Mouse (Mus musculus): ENCODE measurements around the gene a. TPM values are rescaled to one million over a fixed set of nuclear protein-coding genes. Genes with fewer than 3 reads are reported as not detected.
"Not testable (repeated sequence)": the region's sequence is repeated elsewhere in the genome, so short reads cannot be mapped to it uniquely, and the experiment has no call there.

a gene
- polyA plus RNA-seq, 1 experiment from 2014 or later, result 0.94 TPM

- H3K9ac ChIP-seq (replicated peaks; ENCODE audit: low read depth, low read length); ATAC-seq; H3K27me3 ChIP-seq (replicated peaks; ENCODE audit: control insufficient read depth, insufficient read depth, low read length); H3K36me3 ChIP-seq (ENCODE audit: control insufficient read depth, insufficient read depth); H3K4me2 ChIP-seq (ENCODE audit: low read length); H3K9me3 ChIP-seq (ENCODE audit: control insufficient read depth, low read length); H3K27ac ChIP-seq (ENCODE audit: low read length); H3K4me1 ChIP-seq (replicated peaks; ENCODE audit: control insufficient read depth, insufficient read depth, low read length); H3K4me3 ChIP-seq (replicated peaks; ENCODE audit: low read length): not testable (repeated sequence)
- WGBS, result 85% methylated on average over 14 of the region's 14 CpGs
Observed at GRCm38 (mm10) chr2:154969740-154970397, 178.7 kb downstream of the a start.

GRCm38 (mm10) chr2:154971919-154972692 is 180.9 kb downstream of the a start:
- 49% methylated on average over 18 of the region's 18 CpGs for WGBS
- no peak for ATAC-seq
- Histone ChIP-seq H3K27ac (ENCODE audit: low read length) (no peak overlapping the region), H3K4me3 (replicated peaks; ENCODE audit: low read length) (no peak overlapping the region), H3K27me3 (replicated peaks; ENCODE audit: control insufficient read depth, insufficient read depth, low read length) (no peaks in the 10 kb centered on the region), H3K36me3 (ENCODE audit: control insufficient read depth, insufficient read depth) (no peaks in the 10 kb centered on the region), H3K4me2 (ENCODE audit: low read length) (no peak overlapping the region), H3K4me1 (replicated peaks; ENCODE audit: control insufficient read depth, insufficient read depth, low read length) (peaks cover 7% of the 10 kb centered on the region), H3K9me3 (ENCODE audit: control insufficient read depth, low read length) (no peaks in the 10 kb centered on the region), H3K9ac (replicated peaks; ENCODE audit: low read depth, low read length) (no peak overlapping the region)

GRCm38 (mm10) chr2:154972981-154973380 is 181.8 kb downstream of the a start:
- Histone ChIP-seq H3K9ac (replicated peaks; ENCODE audit: low read depth, low read length) (no peak overlapping the region), H3K27ac (ENCODE audit: low read length) (no peak overlapping the region), H3K4me1 (replicated peaks; ENCODE audit: control insufficient read depth, insufficient read depth, low read length) (peaks cover 7% of the 10 kb centered on the region), H3K4me3 (replicated peaks; ENCODE audit: low read length) (no peak overlapping the region), H3K36me3 (ENCODE audit: control insufficient read depth, insufficient read depth) (no peaks in the 10 kb centered on the region), H3K27me3 (replicated peaks; ENCODE audit: control insufficient read depth, insufficient read depth, low read length) (no peaks in the 10 kb centered on the region), H3K4me2 (ENCODE audit: low read length) (no peak overlapping the region), H3K9me3 (ENCODE audit: control insufficient read depth, low read length) (no peaks in the 10 kb centered on the region)
- no peak for ATAC-seq
- 74% methylated on average over 5 of the region's 5 CpGs for WGBS

GRCm38 (mm10) chr2:154986609-154987008 is 195.4 kb downstream of the a start:
- no peaks in the 10 kb centered on the region for H3K36me3 ChIP-seq (ENCODE audit: control insufficient read depth, insufficient read depth)
- H3K4me1 ChIP-seq (replicated peaks; ENCODE audit: control insufficient read depth, insufficient read depth, low read length), result no peaks in the 10 kb centered on the region
- H3K9me3 ChIP-seq (ENCODE audit: control insufficient read depth, low read length), result no peaks in the 10 kb centered on the region
- ATAC-seq, result no peak
- WGBS, result 83% methylated on average over 1 of the region's 1 CpGs
- H3K4me3 ChIP-seq (replicated peaks; ENCODE audit: low read length), result no peak overlapping the region
- H3K27ac ChIP-seq (ENCODE audit: low read length), result no peak overlapping the region
- no peaks in the 10 kb centered on the region for H3K27me3 ChIP-seq (replicated peaks; ENCODE audit: control insufficient read depth, insufficient read depth, low read length)
- H3K4me2 ChIP-seq (ENCODE audit: low read length), result no peak overlapping the region
- no peak overlapping the region for H3K9ac ChIP-seq (replicated peaks; ENCODE audit: low read depth, low read length)

- Histone ChIP-seq H3K9ac (replicated peaks; ENCODE audit: low read depth, low read length) (no peak overlapping the region), H3K27me3 (replicated peaks; ENCODE audit: control insufficient read depth, insufficient read depth, low read length) (no peaks in the 10 kb centered on the region), H3K4me2 (ENCODE audit: low read length) (no peak overlapping the region), H3K4me1 (replicated peaks; ENCODE audit: control insufficient read depth, insufficient read depth, low read length) (no peaks in the 10 kb centered on the region), H3K36me3 (ENCODE audit: control insufficient read depth, insufficient read depth) (no peaks in the 10 kb centered on the region), H3K9me3 (ENCODE audit: control insufficient read depth, low read length) (no peaks in the 10 kb centered on the region), H3K4me3 (replicated peaks; ENCODE audit: low read length) (no peak overlapping the region), H3K27ac (ENCODE audit: low read length) (no peak overlapping the region)
- ATAC-seq, result no peak
- WGBS, result 88% methylated on average over 8 of the region's 8 CpGs
Observed at GRCm38 (mm10) chr2:154991411-154991810, 200.2 kb downstream of the a start.

GRCm38 (mm10) chr2:154992083-154992482 is 200.9 kb downstream of the a start:
- no peaks in the 10 kb centered on the region for H3K4me1 ChIP-seq (replicated peaks; ENCODE audit: control insufficient read depth, insufficient read depth, low read length)
- 84% methylated on average over 5 of the region's 5 CpGs for WGBS

GRCm38 (mm10) chr2:155005491-155005890 is 214.3 kb downstream of the a start:
- WGBS, result 90% methylated on average over 11 of the region's 11 CpGs
- ATAC-seq, result no peak
- Histone ChIP-seq H3K4me2 (ENCODE audit: low read length) (no peak overlapping the region), H3K27ac (ENCODE audit: low read length) (no peak overlapping the region), H3K27me3 (replicated peaks; ENCODE audit: control insufficient read depth, insufficient read depth, low read length) (no peaks in the 10 kb centered on the region), H3K4me3 (replicated peaks; ENCODE audit: low read length) (no peak overlapping the region), H3K36me3 (ENCODE audit: control insufficient read depth, insufficient read depth) (no peaks in the 10 kb centered on the region), H3K9ac (replicated peaks; ENCODE audit: low read depth, low read length) (no peak overlapping the region), H3K9me3 (ENCODE audit: control insufficient read depth, low read length) (no peaks in the 10 kb centered on the region), H3K4me1 (replicated peaks; ENCODE audit: control insufficient read depth, insufficient read depth, low read length) (no peaks in the 10 kb centered on the region)

More at GRCm38 (mm10) chr2:154992083-154992482, 200.9 kb downstream of the a start:
- H3K27me3 ChIP-seq (replicated peaks; ENCODE audit: control insufficient read depth, insufficient read depth, low read length), result no peaks in the 10 kb centered on the region
- H3K27ac ChIP-seq (ENCODE audit: low read length), result no peak overlapping the region
- no peak for ATAC-seq
- H3K36me3 ChIP-seq (ENCODE audit: control insufficient read depth, insufficient read depth), result no peaks in the 10 kb centered on the region
- no peak overlapping the region for H3K4me2 ChIP-seq (ENCODE audit: low read length)
- H3K4me3 ChIP-seq (replicated peaks; ENCODE audit: low read length), result no peak overlapping the region
- H3K9ac ChIP-seq (replicated peaks; ENCODE audit: low read depth, low read length), result no peak overlapping the region
- H3K9me3 ChIP-seq (ENCODE audit: control insufficient read depth, low read length), result no peaks in the 10 kb centered on the region

GRCm38 (mm10) chr2:155011086-155011656 is 220.0 kb downstream of the a start:
- no peak overlapping the region for H3K4me2 ChIP-seq (ENCODE audit: low read length)
- no peaks in the 10 kb centered on the region for H3K4me1 ChIP-seq (replicated peaks; ENCODE audit: control insufficient read depth, insufficient read depth, low read length)
- no peak for ATAC-seq
- H3K4me3 ChIP-seq (replicated peaks; ENCODE audit: low read length), result no peak overlapping the region
- no peaks in the 10 kb centered on the region for H3K36me3 ChIP-seq (ENCODE audit: control insufficient read depth, insufficient read depth)
- 64% methylated on average over 3 of the region's 3 CpGs for WGBS
- no peaks in the 10 kb centered on the region for H3K27me3 ChIP-seq (replicated peaks; ENCODE audit: control insufficient read depth, insufficient read depth, low read length)
- no peak overlapping the region for H3K27ac ChIP-seq (ENCODE audit: low read length)
- H3K9me3 ChIP-seq (ENCODE audit: control insufficient read depth, low read length), result no peaks in the 10 kb centered on the region
- H3K9ac ChIP-seq (replicated peaks; ENCODE audit: low read depth, low read length), result no peak overlapping the region

GRCm38 (mm10) chr2:155012991-155013390 is 221.8 kb downstream of the a start:
- Histone ChIP-seq H3K36me3 (ENCODE audit: control insufficient read depth, insufficient read depth) (no peaks in the 10 kb centered on the region), H3K4me2 (ENCODE audit: low read length) (no peak overlapping the region), H3K9me3 (ENCODE audit: control insufficient read depth, low read length) (no peaks in the 10 kb centered on the region), H3K4me3 (replicated peaks; ENCODE audit: low read length) (no peak overlapping the region), H3K4me1 (replicated peaks; ENCODE audit: control insufficient read depth, insufficient read depth, low read length) (no peaks in the 10 kb centered on the region), H3K27ac (ENCODE audit: low read length) (no peak overlapping the region), H3K27me3 (replicated peaks; ENCODE audit: control insufficient read depth, insufficient read depth, low read length) (no peaks in the 10 kb centered on the region), H3K9ac (replicated peaks; ENCODE audit: low read depth, low read length) (no peak overlapping the region)
- no peak for ATAC-seq
- WGBS, result 63% methylated on average over 6 of the region's 6 CpGs

All from forebrain, embryonic 16.5 days (tissue).